Mouse (Mus musculus): Measurements from ENCODE around the gene I0C0044D17Rik.
"Not testable (repeated sequence)": the region's sequence is repeated elsewhere in the genome, so short reads cannot be mapped to it uniquely, and the experiment has no call there.

Gene I0C0044D17Rik

GRCm38 (mm10) chr4:98823740-98824139 lies at the start of gene I0C0044D17Rik:
Gene I0C0044D17Rik (minus strand): TSS chr4:98823840.
- DNase-seq (ENCODE audit: low spot score), result not testable (repeated sequence)

DNA sequence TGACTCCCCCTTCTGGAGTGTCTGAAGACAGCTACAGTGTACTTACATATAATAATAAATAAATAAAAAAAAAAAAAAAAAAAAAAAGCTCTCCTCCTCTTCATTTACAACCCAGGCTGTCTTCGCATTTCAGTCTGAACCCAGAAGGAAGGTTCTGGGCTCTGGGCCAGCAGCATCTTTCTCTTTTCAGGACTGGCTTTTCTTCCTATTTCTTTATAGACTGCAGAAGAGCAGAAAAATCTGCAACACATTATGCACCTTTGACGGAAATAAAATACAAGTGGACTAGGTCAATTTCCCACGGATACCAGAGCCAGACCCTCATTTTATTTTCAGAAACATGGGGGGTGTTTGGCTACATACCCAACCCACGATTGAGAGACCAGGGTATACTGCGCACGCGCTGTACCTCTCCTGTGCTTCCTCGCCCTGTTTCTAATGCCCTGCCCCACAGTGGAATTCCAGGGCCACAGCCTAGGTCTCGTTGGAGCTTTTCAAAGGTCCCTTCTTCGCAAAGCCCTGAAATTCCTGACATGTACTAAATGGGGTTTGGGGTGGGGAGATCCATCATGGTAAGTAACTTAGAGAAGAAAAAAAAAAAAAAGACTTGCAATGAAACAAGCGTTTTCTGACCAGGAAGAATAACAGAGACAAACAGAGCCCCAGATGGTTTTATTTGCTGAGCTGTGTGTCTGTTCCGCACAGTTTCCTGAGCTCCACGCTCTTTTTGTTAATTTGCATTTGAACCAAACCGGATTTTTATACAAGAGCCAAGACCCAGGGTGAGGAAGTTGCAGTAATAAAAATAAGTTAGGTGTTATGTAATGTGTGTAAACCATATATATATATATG lies 42.0 kb upstream of the I0C0044D17Rik start:
- no peak for DNase-seq (ENCODE audit: low spot score)

DNA sequence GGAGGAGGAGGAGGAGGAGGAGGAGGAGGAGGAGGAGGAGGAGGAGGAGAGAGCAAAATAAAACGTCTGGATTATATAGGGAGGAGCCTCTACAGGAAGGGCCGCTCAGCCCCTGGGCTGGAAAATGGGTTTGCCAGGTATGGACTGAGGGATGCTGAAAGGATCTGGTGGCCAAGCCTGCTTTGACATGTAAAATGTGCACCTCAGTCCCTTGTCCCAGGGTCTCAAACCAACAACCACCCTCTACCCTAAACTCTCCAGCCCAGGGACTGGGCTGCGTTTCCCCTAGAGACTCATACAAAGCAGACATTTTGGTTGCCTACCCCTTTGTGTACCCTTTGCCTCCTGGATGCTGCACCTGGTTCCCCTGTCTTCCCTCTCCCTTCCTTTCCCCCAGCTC lies 40.9 kb upstream of the I0C0044D17Rik start:
- DNase-seq (ENCODE audit: low spot score), result no peak

GRCm38 (mm10) chr4:98864094-98864493 lies 40.5 kb upstream of the I0C0044D17Rik start:
- DNase-seq (ENCODE audit: low spot score), result no peak

DNA sequence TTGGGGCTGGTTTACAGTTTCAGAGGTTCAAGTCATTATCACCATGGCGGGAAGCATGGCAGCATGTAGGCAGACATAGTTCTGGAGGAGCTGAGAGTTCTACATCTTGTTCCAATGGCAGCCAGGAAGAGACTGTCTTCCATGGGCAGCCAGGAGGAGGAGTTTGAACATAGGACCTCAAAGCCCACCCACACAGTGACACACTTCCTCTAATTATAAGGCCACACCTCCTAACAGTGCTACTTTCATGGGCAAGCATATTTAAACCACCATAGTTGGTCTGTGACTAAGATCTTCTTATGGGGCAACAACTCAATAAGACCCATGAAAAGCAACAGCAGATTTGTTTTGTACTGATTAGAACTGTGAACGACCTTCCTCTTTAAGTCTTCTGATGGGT lies 39.8 kb upstream of the I0C0044D17Rik start:
- no peak for DNase-seq (ENCODE audit: low spot score)

DNA sequence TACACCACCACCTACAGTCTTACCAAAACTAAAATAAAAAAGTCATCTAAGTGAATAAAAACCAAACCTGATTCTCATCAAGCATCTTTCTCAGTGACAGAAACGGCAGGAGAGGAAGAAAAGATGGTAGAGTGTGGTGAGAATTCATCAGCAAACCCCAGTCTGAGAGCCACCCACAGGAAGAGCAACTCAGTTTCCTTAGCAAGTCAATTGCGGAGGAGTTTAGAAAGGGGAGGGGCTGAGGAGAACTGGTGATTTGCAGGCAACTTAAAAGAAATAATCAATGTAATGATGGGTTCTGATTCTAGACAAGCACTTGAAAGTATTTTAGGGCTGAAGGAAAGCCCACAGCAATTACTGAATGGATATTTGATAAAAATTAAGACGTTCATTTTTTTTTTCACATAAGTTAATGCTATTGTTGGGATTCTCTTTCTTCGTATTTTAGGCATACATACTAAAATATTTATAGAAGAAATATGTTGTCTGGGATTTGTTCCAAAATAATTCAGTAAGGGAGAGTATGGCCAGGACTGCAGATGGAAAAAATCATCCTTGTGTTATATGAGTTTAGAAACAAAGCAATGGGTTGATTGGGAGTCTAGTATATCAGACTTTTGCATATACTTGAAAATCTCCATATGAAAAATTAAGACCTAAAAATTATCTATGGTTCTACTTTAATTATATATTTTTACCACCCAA lies 34.7 kb upstream of the I0C0044D17Rik start:
- no peak for DNase-seq (ENCODE audit: low spot score)

- no peak for DNase-seq (ENCODE audit: low spot score)
Observed at GRCm38 (mm10) chr4:98857037-98857648, 33.5 kb upstream of the I0C0044D17Rik start.

DNA sequence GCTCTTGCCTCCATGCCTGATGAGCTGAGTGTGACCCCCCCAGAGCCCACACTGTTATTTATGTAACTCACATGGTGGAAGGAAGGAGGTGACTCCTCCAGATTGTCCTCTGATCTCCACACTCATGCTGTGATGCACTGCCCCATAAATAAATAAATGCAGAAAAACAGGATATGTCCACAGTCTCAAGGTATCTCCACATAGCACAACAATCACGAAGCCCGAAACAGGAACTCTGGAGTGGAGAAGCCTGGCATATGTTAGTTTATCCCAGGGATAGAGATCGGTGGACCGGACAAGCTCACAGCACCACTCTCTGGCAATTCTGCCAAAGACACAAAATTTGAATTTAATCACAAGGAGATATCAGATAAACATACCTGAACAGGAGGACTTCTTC lies 30.3 kb upstream of the I0C0044D17Rik start:
- no peak for DNase-seq (ENCODE audit: low spot score)

DNA sequence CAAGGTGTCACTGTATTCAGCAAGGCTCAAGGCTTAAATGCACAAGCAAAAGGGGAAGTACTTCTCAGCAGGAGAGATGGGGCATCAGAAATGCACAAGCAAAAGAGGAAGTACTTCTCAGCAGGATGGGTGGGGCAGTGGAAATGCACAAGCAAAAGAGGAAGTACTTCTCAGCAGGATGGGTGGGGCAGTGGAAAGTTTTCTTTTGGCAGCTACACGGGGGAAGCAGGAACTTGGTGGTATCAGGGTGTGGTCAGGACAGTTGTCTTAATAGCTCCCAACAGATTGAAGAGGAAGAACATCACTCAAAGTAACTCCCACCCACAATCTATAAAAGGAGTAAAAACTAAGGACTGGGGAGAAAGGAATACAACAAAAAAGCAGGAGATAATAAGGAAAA lies 26.8 kb upstream of the I0C0044D17Rik start:
- not testable (repeated sequence) for DNase-seq (ENCODE audit: low spot score)

DNA sequence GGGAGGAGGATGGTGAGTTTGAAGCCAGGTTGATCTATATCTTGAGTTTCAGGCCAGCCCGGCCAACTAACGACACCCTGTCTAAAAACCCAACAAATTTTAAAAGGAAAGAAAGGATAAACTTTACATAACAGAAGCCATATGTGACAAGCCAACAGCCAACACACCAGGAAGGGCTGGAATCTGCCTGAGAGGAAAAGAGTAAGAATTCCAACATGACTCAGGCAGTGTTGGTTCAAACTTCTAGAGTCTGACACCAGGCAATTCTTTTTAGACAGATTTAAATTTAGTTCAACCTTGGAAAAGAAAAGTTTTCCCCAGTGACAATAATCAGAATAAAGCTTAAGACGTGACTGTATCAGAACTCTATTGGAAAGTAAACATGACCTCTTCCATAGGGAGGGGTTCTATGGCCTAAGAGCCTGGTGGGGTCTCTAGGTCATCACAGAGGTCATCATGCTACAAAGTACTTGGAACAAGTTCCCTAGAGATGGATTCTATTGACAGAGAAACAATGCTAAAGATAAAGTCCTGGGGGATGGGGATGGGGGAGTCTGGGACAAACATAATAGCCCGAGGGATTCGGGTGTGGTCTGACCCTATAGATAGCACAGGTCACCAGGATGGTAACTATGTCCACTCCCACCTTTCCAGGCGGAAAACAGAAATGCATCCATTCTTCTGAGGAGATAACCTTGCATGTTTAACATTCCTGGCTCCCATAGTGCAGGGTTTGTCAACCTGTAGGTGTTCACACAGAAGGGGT lies 23.7 kb upstream of the I0C0044D17Rik start:
- no peak for DNase-seq (ENCODE audit: low spot score)

- no peak for DNase-seq (ENCODE audit: low spot score)
Observed at GRCm38 (mm10) chr4:98846396-98846795, 22.8 kb upstream of the I0C0044D17Rik start.

- no peak for DNase-seq (ENCODE audit: low spot score)
Observed at GRCm38 (mm10) chr4:98845687-98846125, 22.1 kb upstream of the I0C0044D17Rik start.

GRCm38 (mm10) chr4:98845201-98845600 lies 21.6 kb upstream of the I0C0044D17Rik start:
- no peak for DNase-seq (ENCODE audit: low spot score)

- DNase-seq (ENCODE audit: low spot score), result no peak
Observed at GRCm38 (mm10) chr4:98843906-98844597, 20.4 kb upstream of the I0C0044D17Rik start.

- not testable (repeated sequence) for DNase-seq (ENCODE audit: low spot score)
Observed at GRCm38 (mm10) chr4:98841251-98841650, 17.6 kb upstream of the I0C0044D17Rik start.

- DNase-seq (ENCODE audit: low spot score), result no peak
Observed at GRCm38 (mm10) chr4:98840526-98840925, 16.9 kb upstream of the I0C0044D17Rik start.

- no peak for DNase-seq (ENCODE audit: low spot score)
Observed at GRCm38 (mm10) chr4:98838913-98839312, 15.3 kb upstream of the I0C0044D17Rik start.

DNA sequence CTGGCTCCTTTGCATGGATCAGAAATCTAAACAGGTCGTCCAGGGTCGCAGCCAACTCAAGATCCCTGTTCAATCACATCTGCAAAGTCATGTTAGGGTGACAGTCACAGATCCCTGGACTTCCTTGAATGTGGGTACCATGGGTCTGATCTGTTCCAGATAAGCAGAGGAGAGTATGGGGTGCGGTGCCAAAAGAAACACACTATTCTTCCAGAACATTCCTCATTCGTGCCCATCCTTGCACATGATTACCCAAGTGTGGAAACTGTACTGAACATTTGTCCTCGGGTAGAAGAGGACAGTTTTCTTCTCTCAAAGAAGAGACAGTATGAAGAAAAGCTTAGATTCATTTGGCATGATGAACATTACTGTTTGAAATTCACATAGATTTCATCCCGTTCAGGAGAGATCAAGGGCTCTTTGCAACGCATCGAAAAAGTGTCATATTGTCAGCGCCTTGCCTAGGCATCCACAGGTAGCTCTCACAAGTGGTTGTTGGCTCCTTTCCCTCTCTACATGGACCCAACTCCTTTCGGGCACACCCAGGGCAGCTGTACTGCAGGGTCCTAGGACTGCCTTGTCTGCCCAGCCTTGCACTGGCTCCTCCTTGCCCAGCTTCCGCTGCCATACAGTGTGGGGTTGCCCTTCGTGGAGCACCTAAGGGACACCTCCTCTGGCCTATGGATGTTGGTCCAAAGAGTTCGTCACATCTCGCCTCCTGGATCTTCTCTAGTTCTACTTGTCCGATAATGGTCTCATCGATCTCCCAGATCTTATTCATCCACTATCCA lies 14.3 kb upstream of the I0C0044D17Rik start:
- DNase-seq (ENCODE audit: low spot score), result no peak

DNA sequence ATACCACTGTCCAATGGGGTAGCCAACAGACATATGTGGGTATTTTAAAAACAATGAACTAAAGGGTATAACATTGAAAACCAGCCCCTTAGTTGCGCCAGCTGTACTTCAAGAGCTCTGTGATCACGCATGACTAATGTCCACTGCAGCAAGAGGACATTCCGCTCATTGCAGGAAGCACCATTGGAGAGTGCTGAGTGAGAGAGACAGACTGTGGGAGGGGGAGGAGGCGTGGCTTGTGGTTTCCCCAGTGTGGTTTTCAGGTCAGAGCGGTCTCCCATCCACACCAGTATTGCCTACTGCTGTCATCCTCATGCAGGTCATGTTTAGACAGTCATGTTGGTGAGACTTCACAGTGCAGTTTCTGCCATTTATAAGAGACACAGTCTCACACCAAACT lies 12.9 kb upstream of the I0C0044D17Rik start:
- no peak for DNase-seq (ENCODE audit: low spot score)

DNA sequence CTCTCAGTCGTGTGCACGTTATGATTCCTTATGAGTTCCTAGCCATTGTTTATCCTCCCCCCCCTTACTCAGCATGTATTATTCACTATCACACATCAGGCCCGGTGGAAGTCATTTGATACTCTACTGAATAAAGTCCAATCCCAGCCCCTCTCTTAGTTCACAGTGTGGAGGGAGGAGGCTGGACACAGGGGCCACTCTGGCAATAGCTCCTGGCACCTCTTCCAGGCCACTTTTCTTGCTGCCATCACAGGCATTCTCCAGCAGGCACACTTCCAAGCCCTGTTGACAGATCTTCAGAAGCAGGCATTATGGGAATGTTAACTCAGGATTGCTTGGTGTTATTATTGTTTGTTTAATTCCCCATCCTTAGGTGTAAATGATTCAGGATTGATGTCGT lies 11.1 kb upstream of the I0C0044D17Rik start:
- DNase-seq (ENCODE audit: low spot score), result no peak

- DNase-seq (ENCODE audit: low spot score), result no peak
Observed at GRCm38 (mm10) chr4:98831726-98832125, 8.1 kb upstream of the I0C0044D17Rik start.
